Mouse (Mus musculus): Measurements from ENCODE around the gene Gm20388.

- no peak for TF ChIP-seq CTCF (IDR thresholded peaks at IDR 0.05; ENCODE audit: borderline replicate concordance, extremely low read depth, insufficient read depth, insufficient read length)
- TF ChIP-seq POLR2A (IDR thresholded peaks at IDR 0.05; ENCODE audit: borderline replicate concordance, extremely low read depth, insufficient read depth, insufficient read length, poor library complexity, severe bottlenecking): no peak
These were observed 583.1 kb downstream of the Gm20388 start for GRCm38 (mm10) chr8:120493508-120494464.

All from brain, embryonic 14.5 days (tissue).